Comparison of ENCODE assay signal across 23 mouse cellular contexts in the genomic region with DNA sequence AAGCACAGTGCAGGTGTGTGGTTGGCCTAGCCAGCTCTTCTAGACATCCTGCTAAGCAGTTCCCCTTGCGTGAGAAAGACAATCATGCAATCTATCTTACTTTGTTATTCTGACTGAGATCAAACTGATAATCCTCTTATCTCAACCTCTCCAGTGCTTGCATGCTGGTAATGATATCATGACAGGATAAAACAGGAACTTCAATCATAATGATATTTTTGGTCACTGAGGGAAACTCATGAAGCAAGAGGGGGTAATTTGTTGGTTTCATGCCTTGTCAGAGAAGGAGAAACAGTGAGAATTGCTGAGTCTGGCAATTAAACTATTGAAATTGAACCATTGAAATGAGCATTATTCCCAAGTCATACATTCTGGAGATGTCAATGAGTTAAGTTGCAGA.
A peak's percentile ranks its signal among the peaks of the same experiment; 100 is the strongest.
DNase-seq lines count a peak whose midpoint lies in the region; ATAC-seq and TF ChIP-seq lines count a peak whose summit lies in the region.
"Had no signal": no experiment of that assay in that cellular context is flagged by ENCODE, and none has a peak within 500 bp of the region (broad histone marks: within the 10 kb centered on the region; RNA-seq: fewer than 3 reads in every experiment).

No protein-coding gene starts in this region.

- H3K4me3 ChIP-seq in G1E (ENCODE audit: low read depth, low read length): no peak overlapping the region
- H3K4me3 ChIP-seq in kidney, embryonic 15.5 days (replicated peaks): no peak overlapping the region
- H3K4me3 ChIP-seq: embryonic facial prominence, embryonic 10.5 days; embryonic facial prominence, embryonic 12.5 days; forebrain, embryonic 13.5 days; forebrain, embryonic 15.5 days had no signal

- H3K9ac ChIP-seq in kidney, embryonic 15.5 days: no peak overlapping the region
- H3K9ac ChIP-seq: embryonic facial prominence, embryonic 12.5 days; forebrain, embryonic 13.5 days; forebrain, embryonic 15.5 days; forebrain, postnatal 0 days had no signal

- no peaks in the 10 kb centered on the region for H3K27me3 ChIP-seq in G1E (ENCODE audit: insufficient read depth, low read length)
- H3K27me3 ChIP-seq in kidney, embryonic 15.5 days: no peaks in the 10 kb centered on the region
- H3K27me3 ChIP-seq: CH12.LX; embryonic facial prominence, embryonic 12.5 days; forebrain, embryonic 13.5 days; forebrain, embryonic 15.5 days had no signal

- no peak overlapping the region for H3K27ac ChIP-seq in kidney, embryonic 15.5 days
- H3K27ac ChIP-seq: embryonic facial prominence, embryonic 10.5 days; embryonic facial prominence, embryonic 12.5 days; forebrain, embryonic 13.5 days; forebrain, embryonic 15.5 days had no signal

- no peak for TF ChIP-seq CTCF in G1E (IDR thresholded peaks at IDR 0.05; ENCODE audit: low read depth, low read length)

- no peaks in the 10 kb centered on the region for H3K4me1 ChIP-seq in G1E (ENCODE audit: insufficient read depth, low read depth, low read length)
- H3K4me1 ChIP-seq in kidney, embryonic 15.5 days: no peaks in the 10 kb centered on the region
- H3K4me1 ChIP-seq: embryonic facial prominence, embryonic 10.5 days; embryonic facial prominence, embryonic 12.5 days; forebrain, embryonic 13.5 days; forebrain, embryonic 15.5 days had no signal

- no peaks in the 10 kb centered on the region for H3K36me3 ChIP-seq in G1E (replicated peaks)
- no peaks in the 10 kb centered on the region for H3K36me3 ChIP-seq in kidney, embryonic 15.5 days
- H3K36me3 ChIP-seq: embryonic facial prominence, embryonic 10.5 days; embryonic facial prominence, embryonic 12.5 days; forebrain, embryonic 15.5 days had no signal

- H3K4me2 ChIP-seq in kidney, embryonic 15.5 days: no peak overlapping the region
- H3K4me2 ChIP-seq: embryonic facial prominence, embryonic 12.5 days; forebrain, embryonic 13.5 days; forebrain, embryonic 15.5 days had no signal

- WGBS in kidney, embryonic 15.5 days: 84% methylated on average over 1 of the region's 1 CpGs

- no peaks in the 10 kb centered on the region for H3K9me3 ChIP-seq in G1E (replicated peaks)
- H3K9me3 ChIP-seq in kidney, embryonic 15.5 days (replicated peaks): 0 out of 2 replicates have a peak, but pooled peaks cover 3% of the 10 kb centered on the region

- ATAC-seq in G1E (ENCODE audit: extremely low read depth, insufficient number of reproducible peaks, low FRiP score, poor library complexity, severe bottlenecking): peak; percentile 45; the same call in 1 of the 2 replicates
- peak; percentile 35; the same call in 1 of the 2 replicates for ATAC-seq in granulocyte monocyte progenitor cell, adult 5-6 weeks (replicated peaks; ENCODE audit: poor library complexity, severe bottlenecking)
- peak; percentile 55; the same call in 1 of the 2 replicates for ATAC-seq in megakaryocyte progenitor cell, adult 5-6 weeks (replicated peaks; ENCODE audit: poor library complexity)
- ATAC-seq in kidney, embryonic 15.5 days (replicated peaks; ENCODE audit: low FRiP score): no peak
- ATAC-seq: CD4-positive, CD25-positive, alpha-beta regulatory T cell, adult 4 months; forebrain, embryonic 13.5 days; forebrain, embryonic 15.5 days; forebrain, postnatal 0 days had no signal

- DNase-seq in G1E (ENCODE audit: low spot score): no peak
- DNase-seq in kidney, adult 18-20 months: no peak
- DNase-seq in layer of hippocampus, adult 11-12 months (ENCODE audit: low spot score): no peak
- DNase-seq: adrenal gland, adult 2 months; adrenal gland, postnatal 10 days; adrenal gland, postnatal 25 days; B cell, adult 2 months; cerebellum, adult 11 months; cerebellum, adult 18-20 months; cerebellum, adult 8-10 months; cerebellum, adult 9-11 months; cerebellum, postnatal 14 days; cerebellum, postnatal 36 days; forebrain, postnatal 0 days had no signal
